Mouse (Mus musculus) embryonic facial prominence, embryonic 15.5 days (tissue): ENCODE measurements at regions not wholly inside any gene's neighbourhood (a gene's known extent, or its start where the extent isn't known, plus 50 kb on each side); places are given as distances from the start of the nearest gene placed in this dataset.

Source experiments
- ATAC-seq: fragments of 200-750 bp; cut with Nextera tagmentation; 2 replicates; pipeline ENCODE4 v1.8.0; 2017; ENCODE audit warnings: low read depth, moderate TSS enrichment; ENCODE audit not compliant: insufficient number of reproducible peaks, low FRiP score, low TSS enrichment
- H3K27ac ChIP-seq: fragments of 300-500 bp; sonication (generic); replicated peaks from 2 replicates; pipeline ENCODE4 v1.5.1; 2015; ENCODE audit warnings: mild to moderate bottlenecking, inconsistent platforms
- H3K27me3 ChIP-seq: fragments of 300-500 bp; sonication (generic); 2 replicates; pipeline ENCODE4 v1.6.1; 2015; ENCODE audit warnings: inconsistent platforms
- H3K36me3 ChIP-seq: fragments of 300-500 bp; sonication (generic); 2 replicates; pipeline ENCODE4 v1.6.1; 2015; ENCODE audit warnings: mild to moderate bottlenecking, inconsistent platforms
- H3K4me1 ChIP-seq: fragments of 300-500 bp; sonication (generic); 2 replicates; pipeline ENCODE4 v1.6.1; 2015; ENCODE audit warnings: inconsistent platforms
- H3K4me2 ChIP-seq: fragments of 300-500 bp; sonication (generic); replicated peaks from 2 replicates; pipeline ENCODE4 v1.6.1; 2015; ENCODE audit warnings: mild to moderate bottlenecking, inconsistent platforms
- H3K4me3 ChIP-seq: fragments of 300-500 bp; sonication (generic); replicated peaks from 2 replicates; pipeline ENCODE4 v1.5.1; 2015; ENCODE audit warnings: mild to moderate bottlenecking, inconsistent platforms
- H3K9ac ChIP-seq: fragments of 300-500 bp; sonication (generic); 2 replicates; pipeline ENCODE4 v1.6.1; 2015; ENCODE audit warnings: inconsistent platforms
- H3K9me3 ChIP-seq: fragments of 300-500 bp; sonication (generic); replicated peaks from 2 replicates; pipeline ENCODE4 v1.6.1; 2016; ENCODE audit warnings: inconsistent platforms
- WGBS: fragments of 180-500 bp; shearing (Covaris S2); methylation state at CpG from one replicate; pipeline ENCODE4 v1.1.7; 2015; 5-methylcytosine and 5-hydroxymethylcytosine counted together

DNA sequence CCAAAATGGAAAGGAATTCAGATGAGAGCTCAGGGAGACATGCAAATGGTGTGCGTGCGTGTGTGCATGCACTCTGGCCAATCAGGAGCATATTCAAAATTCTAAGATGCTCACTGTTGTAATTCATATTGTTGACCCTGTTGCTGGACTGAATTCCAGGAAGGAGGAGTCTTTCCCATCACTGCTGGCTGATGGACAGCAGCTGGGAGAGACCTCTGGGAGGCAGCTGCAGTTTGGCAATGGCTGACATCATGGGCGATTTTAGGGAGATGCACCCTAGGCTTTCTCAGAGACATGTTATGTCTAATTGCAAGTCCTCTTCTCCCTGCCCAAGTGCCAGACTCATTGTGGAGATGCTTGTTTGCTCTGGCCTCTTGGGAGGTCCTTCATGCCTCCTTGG, 220.6 kb upstream of the Myocd start:
- ATAC-seq: no peak
- H3K4me3 ChIP-seq: no peak overlapping the region
- no peaks in the 10 kb centered on the region for H3K9me3 ChIP-seq
- no peak overlapping the region for H3K4me2 ChIP-seq
- H3K27ac ChIP-seq: no peak overlapping the region
- H3K27me3 ChIP-seq: peaks cover 8% of the 10 kb centered on the region; the same call in 1 of the 2 replicates
- WGBS: 90% methylated on average over 3 of the region's 3 CpGs
- peaks cover 14% of the 10 kb centered on the region; the same call in 1 of the 2 replicates for H3K4me1 ChIP-seq
- H3K9ac ChIP-seq: no peak overlapping the region
- H3K36me3 ChIP-seq: no peaks in the 10 kb centered on the region

DNA sequence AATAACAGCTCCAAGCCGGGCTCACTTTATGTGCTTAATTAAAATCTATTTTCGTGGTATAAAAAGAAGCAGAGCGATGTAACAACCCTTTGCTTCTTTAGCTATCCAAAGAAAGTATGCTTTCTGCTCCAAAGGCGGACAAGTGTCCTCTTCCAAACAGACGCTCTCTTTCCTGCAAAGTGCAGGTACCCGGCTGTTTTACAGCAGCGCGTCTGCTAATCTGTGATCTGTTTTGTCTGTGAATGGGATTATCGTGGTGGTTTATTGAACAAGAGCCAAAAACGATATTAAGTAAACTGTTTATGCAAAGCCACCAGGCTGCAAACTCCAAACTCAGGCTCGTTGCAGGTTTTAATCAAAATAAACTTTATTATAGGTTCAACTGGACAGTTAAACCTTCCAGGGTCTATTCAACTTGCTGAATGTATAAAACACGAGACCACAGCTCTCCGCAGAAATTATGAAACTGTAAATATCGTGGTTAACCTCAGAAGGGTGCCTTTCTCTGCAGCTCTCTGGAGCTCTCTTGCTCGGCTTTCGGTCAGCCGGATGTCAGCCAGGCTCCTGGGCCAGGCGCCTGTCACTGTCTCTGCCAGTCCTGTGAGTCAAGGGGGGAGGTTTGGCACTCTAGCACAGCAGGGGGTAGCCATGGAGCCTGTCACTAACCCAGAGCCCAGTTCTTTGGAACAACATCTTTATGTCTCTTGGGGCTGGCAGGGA, 206.2 kb upstream of the Myocd start:
- Histone ChIP-seq H3K9ac (no peak overlapping the region), H3K27me3 (peaks cover 3% of the 10 kb centered on the region; the same call in 1 of the 2 replicates), H3K9me3 (no peaks in the 10 kb centered on the region), H3K4me3 (no peak overlapping the region), H3K4me1 (peaks cover 12% of the 10 kb centered on the region; the same call in 1 of the 2 replicates), H3K27ac (no peak overlapping the region), H3K4me2 (no peak overlapping the region), H3K36me3 (no peaks in the 10 kb centered on the region)
- WGBS: 49% methylated on average over 18 of the region's 18 CpGs
- no peak; the same call in 1 of the 2 replicates for ATAC-seq

DNA sequence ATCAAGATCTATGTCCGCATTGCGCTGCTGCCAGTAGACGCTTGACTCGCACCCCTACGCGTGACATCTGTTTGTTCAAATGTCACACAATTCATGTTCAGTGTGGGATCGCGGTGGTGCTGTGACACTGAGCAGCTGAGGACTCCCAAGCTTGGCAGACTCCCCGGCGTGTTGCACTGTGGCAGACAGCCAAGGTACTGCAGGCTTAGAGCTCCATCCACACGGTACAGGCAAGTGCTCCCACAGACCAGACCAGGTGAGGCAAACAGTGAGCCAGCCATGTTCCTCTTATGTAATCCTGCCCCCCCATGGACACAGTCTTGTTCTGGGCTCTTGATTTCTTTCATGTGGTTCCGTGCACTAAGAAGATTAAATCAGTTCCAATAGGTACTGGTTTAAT, 205.5 kb upstream of the Myocd start:
- 59% methylated on average over 12 of the region's 12 CpGs for WGBS

DNA sequence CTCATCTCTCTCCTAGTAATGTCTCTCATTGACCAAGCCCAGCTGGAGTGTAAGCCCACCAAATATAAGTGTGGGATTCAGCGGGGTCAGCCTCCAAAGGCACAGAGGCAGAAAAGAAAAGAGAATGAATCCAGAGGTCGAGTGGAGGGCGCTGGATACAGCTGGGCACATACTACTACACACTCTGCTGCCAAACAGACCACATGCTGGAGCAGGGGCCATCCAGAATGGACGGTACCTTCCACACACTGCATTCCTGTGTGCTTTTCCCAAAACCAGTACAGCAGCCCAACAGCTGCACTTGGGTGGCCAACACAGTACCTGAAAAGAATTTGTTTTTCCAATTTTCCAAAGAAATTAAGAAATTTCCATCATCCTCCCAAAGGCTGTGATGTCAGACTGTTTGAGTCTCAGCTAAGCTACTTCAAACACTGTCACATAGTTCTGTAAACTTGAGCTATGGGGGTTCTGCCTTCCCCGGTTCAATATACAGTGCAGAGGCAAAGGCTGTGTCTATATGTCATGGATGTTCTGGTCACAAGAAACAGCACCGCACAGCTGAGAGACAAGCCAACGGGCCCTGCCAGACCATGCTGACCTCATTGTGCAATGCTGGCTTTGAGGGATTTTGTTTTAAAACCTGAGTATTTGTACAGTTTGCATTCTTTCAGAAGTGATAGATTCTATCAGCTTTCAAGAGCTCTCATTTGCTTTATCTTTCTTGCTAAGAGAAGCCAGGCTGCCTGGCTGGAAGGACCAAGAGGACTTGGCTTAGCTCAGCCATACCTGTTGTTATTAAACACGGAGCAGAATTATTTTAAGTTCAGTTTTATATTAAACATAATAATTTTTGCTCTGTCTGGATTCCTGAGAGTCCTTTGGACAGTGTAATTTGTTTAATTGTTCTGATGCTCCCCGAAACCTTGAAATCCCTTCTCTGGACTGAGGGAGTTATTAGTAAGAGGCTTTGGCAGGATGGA, 200.3 kb upstream of the Myocd start:
- 71% methylated on average over 9 of the region's 9 CpGs for WGBS
- Histone ChIP-seq H3K9ac (no peak overlapping the region), H3K27me3 (no peaks in the 10 kb centered on the region; the same call in 1 of the 2 replicates), H3K4me3 (no peak overlapping the region), H3K4me2 (no peak overlapping the region), H3K36me3 (no peaks in the 10 kb centered on the region), H3K9me3 (no peaks in the 10 kb centered on the region), H3K4me1 (no peaks in the 10 kb centered on the region), H3K27ac (no peak overlapping the region)
- no peak for ATAC-seq

More for the DNA sequence above, 205.5 kb upstream of the Myocd start:
- H3K36me3 ChIP-seq: no peaks in the 10 kb centered on the region
- H3K4me1 ChIP-seq: peaks cover 12% of the 10 kb centered on the region; the same call in 1 of the 2 replicates
- H3K27me3 ChIP-seq: peaks cover 3% of the 10 kb centered on the region; the same call in 1 of the 2 replicates
- no peak overlapping the region for H3K4me2 ChIP-seq
- no peak overlapping the region for H3K27ac ChIP-seq
- H3K9ac ChIP-seq: no peak overlapping the region
- no peaks in the 10 kb centered on the region for H3K9me3 ChIP-seq
- peak; percentile 69; the same call in 1 of the 2 replicates for ATAC-seq
- no peak overlapping the region for H3K4me3 ChIP-seq

DNA sequence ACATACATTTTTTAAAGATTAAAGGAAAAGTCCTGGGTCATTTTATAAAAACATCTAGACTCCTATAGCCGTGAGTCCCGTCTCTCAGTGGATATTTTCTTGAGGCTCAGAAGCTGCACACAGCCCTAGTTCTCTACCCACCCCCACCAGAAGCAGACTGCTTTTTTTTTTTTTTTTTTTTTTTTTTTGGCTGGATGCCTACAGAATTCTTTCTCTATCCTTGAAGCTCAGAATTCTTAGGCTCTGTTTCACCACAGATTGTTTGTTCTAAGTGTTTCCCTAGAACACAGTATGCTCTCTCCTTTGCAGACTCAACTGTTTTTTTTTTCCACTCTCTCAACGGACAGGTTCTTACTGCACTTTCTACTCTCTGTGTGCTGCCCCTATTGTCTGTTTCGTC, 191.3 kb upstream of the Myocd start:
- Histone ChIP-seq H3K9ac (no peak overlapping the region), H3K4me1 (no peaks in the 10 kb centered on the region), H3K9me3 (no peaks in the 10 kb centered on the region), H3K27ac (no peak overlapping the region), H3K36me3 (no peaks in the 10 kb centered on the region), H3K4me2 (no peak overlapping the region), H3K4me3 (no peak overlapping the region), H3K27me3 (no peaks in the 10 kb centered on the region)
- ATAC-seq: no peak
- 38% methylated on average over 4 of the region's 4 CpGs for WGBS

DNA sequence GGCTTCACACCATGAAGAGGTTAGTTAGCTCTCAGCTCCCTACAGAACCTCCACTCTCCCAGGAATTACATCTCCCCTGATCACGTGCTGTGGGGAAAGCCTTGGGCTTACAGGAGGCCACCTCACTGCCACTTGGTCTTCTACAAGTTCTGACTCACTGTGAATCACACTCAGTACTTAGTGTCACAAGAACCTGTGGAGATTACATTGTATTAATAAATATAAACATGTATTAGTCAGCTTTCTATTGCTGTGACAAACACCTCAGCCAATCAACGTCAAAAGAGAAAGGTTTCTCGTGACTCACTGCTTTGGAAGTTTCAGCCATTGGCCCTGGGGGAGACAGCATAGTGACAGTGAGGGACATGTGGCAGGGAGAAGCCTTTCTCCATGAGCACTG, 178.6 kb upstream of the Myocd start:
- ATAC-seq: no peak
- Histone ChIP-seq H3K9ac (no peak overlapping the region), H3K36me3 (no peaks in the 10 kb centered on the region), H3K4me2 (no peak overlapping the region), H3K9me3 (no peaks in the 10 kb centered on the region), H3K4me1 (no peaks in the 10 kb centered on the region), H3K27ac (no peak overlapping the region), H3K27me3 (no peaks in the 10 kb centered on the region), H3K4me3 (no peak overlapping the region)
- 72% methylated on average over 3 of the region's 3 CpGs for WGBS

DNA sequence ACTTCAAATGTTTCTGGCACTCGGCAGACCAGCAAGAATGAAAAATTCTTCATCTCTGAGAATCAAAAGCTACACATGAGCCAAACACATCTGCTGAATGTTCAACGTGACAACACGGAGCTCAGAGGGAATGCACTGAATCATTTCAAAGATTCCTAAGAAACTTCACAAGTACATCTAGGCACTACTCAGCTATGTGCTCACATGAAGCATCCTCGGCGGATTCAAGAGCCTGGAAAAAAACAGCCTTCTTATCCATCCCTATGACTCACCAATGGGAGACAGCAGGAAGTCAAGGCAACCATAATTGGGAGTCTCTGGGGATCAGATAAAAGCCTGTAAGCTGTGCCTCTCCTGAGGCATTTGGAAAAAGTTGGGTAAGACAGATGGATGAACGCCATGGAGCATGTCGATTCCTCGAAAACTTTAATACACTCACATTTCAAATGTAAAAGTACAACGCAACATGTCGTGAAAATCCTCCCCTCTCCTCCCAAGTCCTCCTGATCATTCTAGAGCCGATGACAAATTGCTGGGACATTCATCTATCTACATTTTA, 173.8 kb upstream of the Myocd start:
- no peak overlapping the region for H3K4me2 ChIP-seq
- H3K9me3 ChIP-seq: no peaks in the 10 kb centered on the region
- ATAC-seq: no peak
- H3K4me1 ChIP-seq: no peaks in the 10 kb centered on the region
- H3K4me3 ChIP-seq: no peak overlapping the region
- H3K9ac ChIP-seq: no peak overlapping the region
- WGBS: 71% methylated on average over 11 of the region's 11 CpGs
- no peaks in the 10 kb centered on the region for H3K36me3 ChIP-seq
- H3K27me3 ChIP-seq: no peaks in the 10 kb centered on the region
- no peak overlapping the region for H3K27ac ChIP-seq

DNA sequence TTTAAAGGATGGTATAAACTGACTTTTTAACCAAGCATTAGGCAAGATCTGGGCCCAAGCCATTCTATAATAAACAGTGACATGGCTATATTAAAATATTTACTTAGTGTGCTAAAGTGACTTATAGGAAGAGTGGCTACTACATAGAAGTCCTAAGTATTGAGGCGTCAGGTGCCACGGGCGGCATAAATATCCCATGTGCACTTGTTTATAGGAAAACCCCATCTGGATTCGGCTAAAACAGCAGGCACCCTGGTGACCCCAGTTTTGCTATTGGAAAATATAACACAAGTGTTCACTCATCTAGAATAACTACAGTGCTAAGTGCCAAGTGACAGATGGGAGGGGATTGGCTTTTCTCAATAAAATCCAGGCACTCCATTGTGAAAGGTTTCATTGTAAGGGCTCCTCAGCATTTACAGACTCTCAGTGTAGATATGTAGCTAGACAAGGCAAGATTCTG, 165.9 kb upstream of the Myocd start:
- Histone ChIP-seq H3K9me3 (no peaks in the 10 kb centered on the region), H3K4me2 (no peak overlapping the region), H3K4me3 (no peak overlapping the region), H3K4me1 (no peaks in the 10 kb centered on the region), H3K27me3 (no peaks in the 10 kb centered on the region), H3K27ac (no peak overlapping the region), H3K9ac (no peak overlapping the region), H3K36me3 (no peaks in the 10 kb centered on the region)
- WGBS: 79% methylated on average over 4 of the region's 4 CpGs
- no peak for ATAC-seq

DNA sequence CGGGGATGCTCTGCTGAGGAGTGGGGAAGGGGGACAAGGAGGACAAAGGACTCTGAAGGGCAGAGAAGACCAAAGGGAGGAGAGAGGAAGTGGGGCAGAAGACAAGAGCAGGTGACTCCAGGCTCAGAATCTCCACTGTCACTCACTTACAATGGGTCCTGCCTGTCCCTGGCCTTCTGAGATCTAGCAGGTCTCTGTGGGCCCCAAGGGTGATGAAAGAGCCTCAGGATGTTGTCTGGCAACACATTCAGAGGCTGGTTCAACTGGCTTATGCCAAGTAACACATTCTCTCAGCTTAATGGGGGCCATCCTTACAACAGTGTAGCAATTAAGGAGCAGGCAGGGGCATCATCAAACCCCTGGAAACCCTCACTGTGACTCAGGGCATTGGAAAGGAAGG, 152.1 kb upstream of the Myocd start:
- H3K4me2 ChIP-seq: no peak overlapping the region
- ATAC-seq: no peak
- H3K9me3 ChIP-seq: no peaks in the 10 kb centered on the region
- WGBS: 7% methylated on average over 1 of the region's 1 CpGs
- no peaks in the 10 kb centered on the region for H3K36me3 ChIP-seq
- no peak overlapping the region for H3K4me3 ChIP-seq
- no peaks in the 10 kb centered on the region for H3K27me3 ChIP-seq
- H3K27ac ChIP-seq: no peak overlapping the region
- H3K4me1 ChIP-seq: no peaks in the 10 kb centered on the region
- no peak overlapping the region for H3K9ac ChIP-seq

DNA sequence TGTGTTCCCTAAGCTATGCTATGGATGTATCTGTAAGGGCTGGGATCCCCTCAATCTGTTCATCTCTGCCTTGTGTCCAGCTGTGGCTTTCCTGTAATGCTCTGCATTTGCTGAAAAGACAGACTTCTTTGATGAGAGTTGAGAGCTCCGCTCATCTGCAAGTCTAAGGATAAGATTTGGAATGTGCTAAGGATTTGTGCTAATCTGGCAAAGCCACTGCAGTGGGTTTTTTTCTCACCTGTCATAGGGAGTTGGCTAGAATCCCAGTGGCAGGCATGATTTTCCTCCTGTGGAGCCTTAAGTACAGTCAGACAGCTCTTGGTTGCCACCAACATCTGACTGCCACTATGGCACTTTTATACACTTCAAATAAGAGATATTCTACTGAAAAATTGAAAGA, 138.8 kb upstream of the Myocd start:
- Histone ChIP-seq H3K4me2 (no peak overlapping the region), H3K9ac (no peak overlapping the region), H3K9me3 (no peaks in the 10 kb centered on the region), H3K4me1 (no peaks in the 10 kb centered on the region), H3K4me3 (no peak overlapping the region), H3K36me3 (no peaks in the 10 kb centered on the region), H3K27me3 (no peaks in the 10 kb centered on the region), H3K27ac (no peak overlapping the region)
- no peak for ATAC-seq
- 56% methylated on average over 1 of the region's 1 CpGs for WGBS

DNA sequence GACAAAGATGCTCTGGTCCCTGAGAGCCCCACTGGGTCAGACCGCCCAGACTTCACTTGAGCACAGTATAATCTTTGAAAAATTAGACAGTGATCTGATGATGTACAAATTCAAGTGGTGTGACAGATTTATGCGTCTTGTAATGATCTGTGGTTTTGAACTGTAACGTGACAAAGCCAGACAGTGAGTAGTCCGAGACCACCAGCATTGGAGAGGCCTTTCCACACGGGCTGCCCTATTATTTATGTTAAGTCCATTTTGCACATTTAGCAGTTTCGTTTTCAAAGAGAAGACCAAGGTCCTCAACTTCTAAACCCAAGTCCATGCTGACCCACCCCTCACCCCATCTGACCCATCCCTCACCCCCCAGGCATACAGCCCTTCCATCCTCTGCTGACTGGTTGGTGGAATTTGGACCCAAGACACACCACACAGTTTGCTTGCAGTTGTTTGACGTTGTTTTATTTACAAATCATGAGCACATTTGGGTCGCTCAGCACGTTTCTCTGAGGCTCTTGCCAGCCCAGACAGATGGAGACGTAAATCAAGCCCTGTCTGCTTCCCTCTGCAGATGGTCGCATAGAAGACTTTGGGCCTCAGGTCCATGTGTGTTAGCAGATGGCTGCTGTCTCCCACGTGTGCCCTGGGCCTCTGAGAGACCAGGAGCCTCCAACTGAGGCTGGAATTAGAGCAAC, 132.8 kb upstream of the Myocd start:
- Histone ChIP-seq H3K4me2 (no peak overlapping the region), H3K36me3 (no peaks in the 10 kb centered on the region), H3K4me3 (no peak overlapping the region), H3K9ac (no peak overlapping the region), H3K4me1 (no peaks in the 10 kb centered on the region), H3K9me3 (no peaks in the 10 kb centered on the region), H3K27ac (no peak overlapping the region), H3K27me3 (no peaks in the 10 kb centered on the region)
- no peak for ATAC-seq
- 69% methylated on average over 12 of the region's 12 CpGs for WGBS
